Mouse (Mus musculus): Measurements from ENCODE around the gene Riox1.
"Not testable (repeated sequence)": the region's sequence is repeated elsewhere in the genome, so short reads cannot be mapped to it uniquely, and the experiment has no call there.

Gene Riox1

DNA sequence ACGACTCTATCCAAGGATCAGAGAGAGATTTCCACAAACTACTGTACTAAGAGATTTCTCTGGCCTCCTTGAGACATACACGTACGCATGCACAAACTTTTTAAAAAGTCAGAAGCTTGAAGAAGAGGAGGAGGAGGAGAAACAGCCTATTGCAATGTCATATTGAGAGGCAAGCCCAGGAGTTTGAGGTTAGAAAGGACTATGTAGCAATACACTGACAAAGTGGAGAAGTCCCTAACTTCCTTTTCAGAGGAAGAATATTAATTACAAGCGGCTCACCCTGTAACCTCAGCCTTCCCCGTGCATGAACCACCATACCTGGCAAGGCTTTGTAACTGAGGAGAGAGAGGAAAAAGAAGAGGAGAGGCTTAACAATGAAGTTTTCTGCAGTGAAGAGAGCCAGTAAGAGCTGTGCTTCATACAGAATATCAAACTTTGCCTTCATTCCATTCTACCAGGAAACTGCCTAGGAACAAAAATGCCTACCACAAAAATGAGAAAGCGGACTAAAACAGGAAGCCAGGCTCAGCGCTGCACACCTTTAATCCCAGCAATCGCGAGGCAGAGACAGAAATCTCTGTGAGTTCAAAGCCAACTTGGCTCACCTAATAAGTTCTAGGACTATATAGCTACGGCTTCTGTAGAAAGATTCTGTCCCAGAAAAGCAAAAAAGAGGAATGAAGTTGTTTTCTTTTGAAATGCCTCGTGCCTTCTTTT, 474 bp upstream of the Riox1 start:
- no peak for DNase-seq (ENCODE audit: low read depth, low spot score)

GRCm38 (mm10) chr12:83950840-83951701, 663 bp downstream of the Riox1 start:
- DNase-seq (ENCODE audit: low read depth, low spot score), result peak; percentile 67

- DNase-seq (ENCODE audit: low read depth, low spot score), result no peak
These were observed 1.5 kb downstream of the Riox1 start for GRCm38 (mm10) chr12:83951711-83952575.

DNA sequence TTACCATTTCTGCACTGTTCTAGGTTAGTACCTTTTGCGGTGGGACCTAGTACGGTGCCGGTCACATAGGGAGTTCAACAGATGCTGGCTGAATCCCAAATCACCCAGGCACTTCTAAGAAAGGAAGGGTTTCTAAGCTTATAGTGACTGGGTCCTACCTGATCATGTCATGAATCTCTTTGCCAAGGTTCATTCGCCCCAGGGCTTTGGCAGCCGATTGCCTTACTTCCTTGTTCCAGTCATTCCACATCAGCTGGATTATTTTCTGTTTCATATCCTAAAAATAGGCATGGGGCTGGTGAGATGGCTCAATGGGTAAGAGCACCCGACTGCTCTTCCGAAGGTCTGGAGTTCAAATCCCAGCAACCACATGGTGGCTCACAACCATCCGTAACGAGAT, 7.9 kb downstream of the Riox1 start:
- no peak for DNase-seq (ENCODE audit: low read depth, low spot score)

DNA sequence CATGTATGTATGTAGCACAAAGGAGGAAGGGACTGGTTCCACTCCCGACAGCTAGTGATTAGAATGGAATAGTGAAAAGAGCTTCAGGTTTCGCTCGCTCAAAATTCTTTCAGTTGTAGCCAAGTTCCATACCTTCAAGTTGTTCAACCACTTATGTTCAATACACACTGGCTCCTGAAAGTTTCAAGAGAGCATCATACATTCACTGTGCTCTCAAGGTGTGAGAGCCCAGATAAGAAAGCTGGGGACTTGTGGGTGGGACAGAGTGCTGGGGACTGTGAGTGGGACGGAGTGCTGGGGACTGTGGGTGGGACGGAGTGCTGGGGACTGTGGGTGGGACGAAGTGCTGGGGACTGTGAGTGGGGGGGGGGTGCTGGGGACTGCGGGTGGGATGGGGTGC, 14.8 kb downstream of the Riox1 start:
- no peak for DNase-seq (ENCODE audit: low read depth, low spot score)

- DNase-seq (ENCODE audit: low read depth, low spot score), result peak; percentile 93
These were observed 21.7 kb downstream of the Riox1 start for GRCm38 (mm10) chr12:83972117-83972516.

GRCm38 (mm10) chr12:83978862-83979261, 28.5 kb downstream of the Riox1 start:
- DNase-seq (ENCODE audit: low read depth, low spot score), result no peak

DNA sequence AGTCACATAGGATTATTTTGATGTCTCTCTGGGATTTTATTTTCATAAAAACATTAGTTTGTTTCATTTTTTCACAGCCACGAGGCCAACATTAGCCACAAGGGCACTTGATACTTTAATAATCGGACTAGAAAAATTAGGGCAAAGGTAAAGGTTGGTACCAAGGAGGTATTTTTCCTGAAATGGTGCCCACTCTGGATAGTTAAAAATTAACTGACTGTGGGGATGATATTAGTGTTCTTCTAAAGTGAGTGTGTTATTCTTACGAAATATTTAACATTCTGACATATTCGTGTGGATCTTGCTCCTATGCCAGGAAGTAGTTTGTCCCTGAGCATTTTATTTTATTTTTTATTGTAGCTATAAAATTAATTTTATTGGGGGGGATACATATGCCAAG, 31.2 kb downstream of the Riox1 start:
- DNase-seq (ENCODE audit: low read depth, low spot score), result no peak

GRCm38 (mm10) chr12:83984752-83985151, 34.3 kb downstream of the Riox1 start, which contains the start of gene Heatr4:
Gene Heatr4, minus strand, starts transcription at chr12:83984852.
- DNase-seq (ENCODE audit: low read depth, low spot score), result no peak

DNA sequence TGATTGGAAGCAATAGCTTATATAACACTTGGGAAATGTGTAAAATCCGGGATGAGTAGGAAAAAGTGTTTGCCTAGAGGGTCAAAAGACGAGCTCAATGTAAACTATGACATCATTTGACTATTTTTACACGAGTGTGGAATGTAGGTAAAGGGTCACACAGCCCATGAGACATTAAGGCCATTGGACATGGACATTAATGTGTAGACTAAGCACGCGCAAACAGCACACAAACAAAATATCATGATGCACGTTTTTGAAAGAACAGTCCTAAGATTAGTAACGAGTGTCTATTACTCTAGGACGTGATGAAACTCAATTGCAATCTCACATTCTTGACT, 36.8 kb downstream of the Riox1 start:
- DNase-seq (ENCODE audit: low read depth, low spot score), result no peak

DNA sequence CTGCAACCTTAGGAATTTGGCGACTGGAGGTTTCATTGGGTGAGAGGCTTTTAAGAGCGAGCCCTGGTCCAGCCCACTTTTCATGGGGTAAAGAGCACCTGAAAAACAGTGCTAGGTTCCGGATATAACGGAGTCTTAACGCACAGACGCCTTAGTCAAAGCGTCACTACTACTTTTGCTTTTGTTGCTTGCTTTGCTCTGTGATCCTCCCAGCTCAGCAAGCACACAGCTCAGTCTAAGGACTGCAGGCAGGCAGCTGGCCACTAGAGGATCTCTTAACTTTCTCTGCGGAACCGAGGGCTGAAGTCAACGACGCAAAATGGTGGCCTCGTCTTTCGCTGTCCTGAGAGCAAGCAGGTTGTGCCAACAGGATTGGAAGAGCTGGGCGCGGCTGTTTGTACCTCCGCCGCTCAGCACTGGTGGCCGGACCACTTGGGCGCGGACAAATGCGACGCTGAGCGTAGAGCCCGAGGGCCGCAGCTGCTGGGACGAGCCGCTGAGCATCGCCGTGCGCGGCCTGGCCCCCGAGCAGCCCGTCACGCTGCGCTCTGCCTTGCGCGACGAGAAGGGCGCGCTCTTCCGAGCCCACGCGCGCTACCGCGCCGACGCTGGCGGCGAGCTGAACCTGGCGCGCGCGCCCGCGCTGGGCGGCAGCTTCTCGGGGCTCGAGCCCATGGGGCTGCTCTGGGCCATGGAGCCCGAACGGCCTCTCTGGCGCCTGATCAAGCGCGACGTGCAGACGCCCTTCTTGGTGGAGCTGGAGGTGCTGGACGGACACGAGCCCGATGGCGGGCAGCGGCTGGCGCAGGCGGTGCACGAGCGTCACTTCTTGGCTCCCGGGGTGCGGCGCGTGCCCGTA, 37.4 kb downstream of the Riox1 start, which contains the start of gene Acot2:
Gene Acot2 (plus strand): TSS at position 279 of the 859 bp plus-strand sequence.
- DNase-seq (ENCODE audit: low read depth, low spot score), result peak; percentile 92

DNA sequence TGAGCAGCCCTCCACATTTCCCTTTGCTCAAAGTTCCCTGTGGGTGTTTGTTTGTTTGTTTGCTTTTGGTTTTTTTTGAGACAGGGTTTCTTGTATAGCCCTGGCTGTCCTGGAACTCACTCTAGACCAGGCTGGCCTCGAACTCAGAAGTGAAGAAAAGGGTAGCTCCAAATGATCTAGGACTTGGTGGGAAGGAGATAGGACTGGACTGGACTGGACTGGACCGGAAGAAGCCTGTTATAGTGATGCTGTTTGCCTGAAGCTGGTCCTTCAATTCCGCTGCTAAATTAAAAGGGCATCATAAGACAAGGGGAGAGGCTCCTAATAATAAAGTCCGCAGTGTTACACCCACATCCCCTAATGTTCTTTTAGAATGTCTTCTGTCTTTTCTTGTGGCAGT, 38.1 kb downstream of the Riox1 start:
- DNase-seq (ENCODE audit: low read depth, low spot score), result no peak

- DNase-seq (ENCODE audit: low read depth, low spot score), result peak; percentile 16
These were observed 39.0 kb downstream of the Riox1 start for GRCm38 (mm10) chr12:83989378-83989777.

- DNase-seq (ENCODE audit: low read depth, low spot score), result peak; percentile 52
These were observed 46.8 kb downstream of the Riox1 start for GRCm38 (mm10) chr12:83997221-83997620.

GRCm38 (mm10) chr12:83998341-83999107, 48.1 kb downstream of the Riox1 start:
- DNase-seq (ENCODE audit: low read depth, low spot score), result no peak

DNA sequence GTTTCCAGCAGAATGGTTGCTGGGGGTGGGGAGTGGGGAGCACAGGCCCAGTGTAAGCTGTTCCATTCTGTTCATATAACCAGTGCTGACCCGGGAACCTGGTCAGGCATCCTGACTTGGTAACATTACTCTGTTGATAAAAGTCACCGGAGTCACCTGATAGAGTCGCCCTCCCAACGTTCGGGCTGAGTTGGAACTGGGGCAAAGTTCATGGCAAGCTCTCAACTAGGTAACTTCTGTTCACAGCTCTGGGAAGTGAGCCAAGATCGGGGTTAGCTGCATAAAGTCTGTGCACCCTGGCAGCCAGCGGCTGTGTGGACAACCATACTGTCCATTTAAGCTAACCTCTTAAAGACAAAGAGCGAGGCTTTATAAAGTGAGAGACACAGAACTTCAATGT, 48.8 kb downstream of the Riox1 start:
- DNase-seq (ENCODE audit: low read depth, low spot score), result not testable (repeated sequence)

GRCm38 (mm10) chr12:84000418-84000817, 50.0 kb downstream of the Riox1 start:
- DNase-seq (ENCODE audit: low read depth, low spot score), result no peak

All from A20 (cell line).